ENCODE assay signal across 21 mouse cellular contexts in the genomic region with DNA sequence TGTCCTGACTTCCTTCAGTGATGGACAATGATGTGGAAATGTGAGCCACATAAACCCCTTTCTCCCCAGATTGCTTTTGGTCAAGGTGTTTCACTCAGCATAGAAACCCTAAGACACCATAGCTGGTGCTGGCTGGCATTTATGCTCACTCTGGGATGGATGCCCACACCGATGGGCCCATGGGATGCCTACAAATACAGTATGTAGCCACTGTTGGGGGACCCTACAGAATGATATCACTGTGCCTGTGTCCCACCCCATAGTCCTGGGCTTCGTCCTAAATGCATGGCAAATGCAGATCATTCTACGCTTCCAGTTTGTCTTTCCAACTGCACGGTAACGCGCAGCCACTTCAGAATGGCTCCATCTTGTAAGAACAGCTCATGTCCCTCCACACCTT. TPM values are rescaled to one million over a fixed set of nuclear protein-coding genes. Genes with fewer than 3 reads are reported as not detected.
A peak's percentile ranks its signal among the peaks of the same experiment; 100 is the strongest.
DNase-seq lines count a peak whose midpoint lies in the region; ATAC-seq and TF ChIP-seq lines count a peak whose summit lies in the region.
"Had no signal": no experiment of that assay in that cellular context is flagged by ENCODE, and none has a peak within 500 bp of the region (broad histone marks: within the 10 kb centered on the region; RNA-seq: fewer than 3 reads in every experiment).

No protein-coding gene starts in this region.

- TF ChIP-seq CTCF in liver, postnatal 0 days (IDR thresholded peaks at IDR 0.05; ENCODE audit: low read depth): no peak

- 93% methylated on average over 6 of the region's 6 CpGs for WGBS in heart, embryonic 10.5 days
- 94% methylated on average over 6 of the region's 6 CpGs for WGBS in liver, embryonic 13.5 days (ENCODE audit: insufficient replicate concordance)
- WGBS in liver, postnatal 0 days (ENCODE audit: insufficient replicate concordance): 96% methylated on average over 6 of the region's 6 CpGs

- no peak for ATAC-seq in liver, embryonic 13.5 days (ENCODE audit: low read depth)
- no peak for ATAC-seq in liver, postnatal 0 days
- ATAC-seq: forebrain, embryonic 14.5 days; forebrain, embryonic 16.5 days had no signal

- H3K36me3 ChIP-seq in heart, embryonic 10.5 days: peaks cover 40% of the 10 kb centered on the region
- peaks cover 60% of the 10 kb centered on the region for H3K36me3 ChIP-seq in liver, embryonic 13.5 days
- peaks cover 32% of the 10 kb centered on the region; the same call in 1 of the 2 replicates for H3K36me3 ChIP-seq in liver, postnatal 0 days (replicated peaks; ENCODE audit: insufficient read depth, low read length)
- H3K36me3 ChIP-seq: embryonic facial prominence, embryonic 15.5 days had no signal

- 0 out of 2 replicates have a peak overlapping the region, but pooled peaks have one; percentile 12 for H3K9ac ChIP-seq in liver, embryonic 13.5 days
- H3K9ac ChIP-seq in liver, postnatal 0 days (replicated peaks): no peak overlapping the region
- H3K9ac ChIP-seq: embryonic facial prominence, embryonic 13.5 days; embryonic facial prominence, embryonic 15.5 days; forebrain, embryonic 12.5 days had no signal

- DNase-seq in heart, embryonic 10.5 days (ENCODE audit: low spot score): peak; percentile 68
- DNase-seq in heart, adult 9 months (ENCODE audit: low spot score in 2 of 2): no peak
- no peak for DNase-seq in liver, embryonic 13.5 days
- DNase-seq in liver, postnatal 0 days: no peak
- DNase-seq: adrenal gland, adult 2 months; adrenal gland, postnatal 10 days; adrenal gland, postnatal 25 days; cerebellum, adult 11 months; cerebellum, adult 18-20 months; cerebellum, adult 8-10 months; cerebellum, adult 9-11 months; cerebellum, postnatal 14 days; cerebellum, postnatal 36 days; embryo, embryonic 11 days had no signal

- no peak overlapping the region for H3K27ac ChIP-seq in heart, embryonic 10.5 days
- H3K27ac ChIP-seq in liver, embryonic 13.5 days: peak overlapping the region; percentile 88
- no peak overlapping the region for H3K27ac ChIP-seq in liver, postnatal 0 days (ENCODE audit: low read depth)
- H3K27ac ChIP-seq: embryonic facial prominence, embryonic 13.5 days; embryonic facial prominence, embryonic 15.5 days; forebrain, embryonic 10.5 days; forebrain, embryonic 12.5 days had no signal

- no peaks in the 10 kb centered on the region for H3K27me3 ChIP-seq in heart, embryonic 10.5 days (ENCODE audit: insufficient read depth, poor library complexity, severe bottlenecking)
- H3K27me3 ChIP-seq in liver, embryonic 13.5 days: no peaks in the 10 kb centered on the region
- H3K27me3 ChIP-seq in liver, postnatal 0 days (ENCODE audit: insufficient read depth, low read length): no peaks in the 10 kb centered on the region
- H3K27me3 ChIP-seq: embryonic facial prominence, embryonic 13.5 days; embryonic facial prominence, embryonic 15.5 days; forebrain, embryonic 12.5 days had no signal

- no peak overlapping the region for H3K4me2 ChIP-seq in liver, embryonic 13.5 days
- no peak overlapping the region for H3K4me2 ChIP-seq in liver, postnatal 0 days (ENCODE audit: low read depth, low read length)
- H3K4me2 ChIP-seq: embryonic facial prominence, embryonic 13.5 days; embryonic facial prominence, embryonic 15.5 days; forebrain, embryonic 12.5 days had no signal

- no peak for TF ChIP-seq EP300 in liver, postnatal 0 days (IDR thresholded peaks at IDR 0.05; ENCODE audit: low read depth)

- H3K4me1 ChIP-seq in heart, embryonic 10.5 days: peaks cover 35% of the 10 kb centered on the region
- H3K4me1 ChIP-seq in liver, embryonic 13.5 days (replicated peaks): peaks cover 61% of the 10 kb centered on the region
- H3K4me1 ChIP-seq in liver, postnatal 0 days (ENCODE audit: insufficient read depth): peaks cover 19% of the 10 kb centered on the region
- H3K4me1 ChIP-seq: embryonic facial prominence, embryonic 13.5 days; embryonic facial prominence, embryonic 15.5 days; forebrain, embryonic 10.5 days; forebrain, embryonic 12.5 days had no signal

- H3K9me3 ChIP-seq in heart, embryonic 10.5 days: no peaks in the 10 kb centered on the region
- H3K9me3 ChIP-seq in liver, embryonic 13.5 days (replicated peaks): no peaks in the 10 kb centered on the region
- H3K9me3 ChIP-seq in liver, postnatal 0 days (ENCODE audit: low read length): no peaks in the 10 kb centered on the region
- H3K9me3 ChIP-seq: embryonic facial prominence, embryonic 13.5 days; embryonic facial prominence, embryonic 15.5 days; forebrain, embryonic 10.5 days; forebrain, embryonic 12.5 days had no signal

- no peak overlapping the region for H3K4me3 ChIP-seq in heart, embryonic 10.5 days
- no peak overlapping the region for H3K4me3 ChIP-seq in liver, embryonic 13.5 days (replicated peaks)
- H3K4me3 ChIP-seq in liver, postnatal 0 days (ENCODE audit: low read depth, low read length): no peak overlapping the region
- H3K4me3 ChIP-seq: embryonic facial prominence, embryonic 13.5 days; embryonic facial prominence, embryonic 15.5 days; erythroblast, embryonic 14.5 days; forebrain, embryonic 10.5 days; forebrain, embryonic 12.5 days had no signal

RNA-seq across cellular contexts. Expression of a gene that starts 10.3 kb away (rescaled TPM):
- polyA plus RNA-seq in heart, embryonic 10.5 days (2016; fragmentation: Nextera tagmentation; extraction: Ambion mirVana): 61.6 and 76.6 TPM in 2 replicates
- 42.1 and 52.3 TPM in 2 replicates for polyA plus RNA-seq in liver, embryonic 13.5 days (2015; fragmentation: Nextera tagmentation; extraction: Ambion mirVana)
- polyA plus RNA-seq in liver, postnatal 0 days (2015; fragmentation: Nextera tagmentation; extraction: Ambion mirVana): 29.2 and 33.9 TPM in 2 replicates
